Mouse (Mus musculus) olfactory bulb, adult 2 months (tissue): ENCODE measurements around the gene Gm12887. TPM values are rescaled to one million over a fixed set of nuclear protein-coding genes. Genes with fewer than 3 reads are reported as not detected.

Source experiments
- H3K27ac ChIP-seq: fragments of 200-500 bp; 2 replicates; pipeline ENCODE4 v1.5.1; 2012; ENCODE audit warnings: low read depth, low read length; ENCODE audit not compliant: insufficient read depth
- H3K4me1 ChIP-seq: fragments of 200-500 bp; 2 replicates; pipeline ENCODE4 v1.6.1; 2012; ENCODE audit warnings: low read length; ENCODE audit not compliant: control insufficient read depth, insufficient read depth
- H3K4me3 ChIP-seq: fragments of 200-500 bp; 2 replicates; pipeline ENCODE4 v1.5.1; 2012; ENCODE audit warnings: mild to moderate bottlenecking, low read depth, low read length, moderate library complexity; ENCODE audit not compliant: insufficient read depth
- CTCF ChIP-seq: fragments of 200-500 bp; IDR thresholded peaks from 2 replicates; pipeline ENCODE4 v1.5.1; 2012; ENCODE audit warnings: low read depth, mild to moderate bottlenecking, low read length, moderate library complexity; ENCODE audit not compliant: insufficient read depth
- POLR2A ChIP-seq: fragments of 200-500 bp; IDR thresholded peaks from 2 replicates; pipeline ENCODE4 v1.6.1; 2012; ENCODE audit warnings: mild to moderate bottlenecking, low read depth, low read length, moderate library complexity; ENCODE audit not compliant: insufficient read depth
- WGBS: fragments of 180-500 bp; shearing (Covaris S2); methylation state at CpG from one replicate; pipeline ENCODE4 v1.1.7; 2018; 5-methylcytosine and 5-hydroxymethylcytosine counted together
- polyA plus RNA-seq: library from polyadenylated mRNA; stranded (reverse); fragments of >200 nt; gene quantifications from 2 replicates; pipeline ENCODE4 v1.2.4, GENCODE M21; 2012; ENCODE audit warnings: low replicate concordance; ENCODE audit not compliant: missing spikeins, insufficient read depth, insufficient read length

The Gm12887 gene
- polyA plus RNA-seq, result not detected in 2 replicates

- H3K27ac ChIP-seq, result no peak within 1 kb of the TSS
- 51% methylated on average over 2 of the region's 2 CpGs for WGBS
- TF ChIP-seq CTCF (no peak), POLR2A (no peak)
- H3K4me3 ChIP-seq, result no peak within 1 kb of the TSS
- no peaks in the 10 kb centered on the region for H3K4me1 ChIP-seq
Measured at GRCm38 (mm10) chr4:121622003-121622402, at the start of gene Gm12887. TSS of gene Gm12887 (minus strand) at chr4:121622103.

GRCm38 (mm10) chr4:121657040-121657439 lies 35.1 kb upstream of the Gm12887 start:
- no peak for TF ChIP-seq CTCF
- TF ChIP-seq POLR2A, result no peak
- Histone ChIP-seq H3K4me1 (no peaks in the 10 kb centered on the region), H3K27ac (no peak overlapping the region), H3K4me3 (no peak overlapping the region)
- 76% methylated on average over 1 of the region's 1 CpGs for WGBS

Other genes starting within 250 kb of the Gm12887 start
- not detected in 2 replicates for gene Gm12886, start 199.0 kb downstream of the Gm12887 start, polyA plus RNA-seq